Mouse (Mus musculus) forebrain, embryonic 10.5 days (tissue): ENCODE measurements at regions not wholly inside any gene's neighbourhood (a gene's known extent, or its start where the extent isn't known, plus 50 kb on each side); places are given as distances from the start of the nearest gene placed in this dataset.

Experiments used
- DNase-seq: peaks from one replicate; pipeline ENCODE4 v3.0.0-alpha.2; 2017; ENCODE audit warnings: low spot score; ENCODE audit errors: extremely low spot score
- H3K27ac ChIP-seq: fragments of 300-500 bp; sonication (generic); 2 replicates; pipeline ENCODE4 v1.5.1; 2016; ENCODE audit warnings: mild to moderate bottlenecking
- H3K27me3 ChIP-seq: fragments of 300-500 bp; sonication (generic); 2 replicates; pipeline ENCODE4 v1.6.1; 2016; ENCODE audit warnings: mild to moderate bottlenecking; ENCODE audit not compliant: poor library complexity, severe bottlenecking
- H3K36me3 ChIP-seq: fragments of 300-500 bp; sonication (generic); replicated peaks from 2 replicates; pipeline ENCODE4 v1.6.1; 2016; ENCODE audit warnings: mild to moderate bottlenecking, moderate library complexity
- H3K4me1 ChIP-seq: fragments of 300-500 bp; sonication (generic); 2 replicates; pipeline ENCODE4 v1.6.1; 2016
- H3K4me3 ChIP-seq: fragments of 300-500 bp; sonication (generic); 2 replicates; pipeline ENCODE4 v1.5.1; 2016; ENCODE audit warnings: mild to moderate bottlenecking, moderate library complexity
- H3K9me3 ChIP-seq: fragments of 300-500 bp; sonication (generic); 2 replicates; pipeline ENCODE4 v1.6.1; 2016; ENCODE audit warnings: mild to moderate bottlenecking, moderate library complexity
- WGBS: fragments of 180-500 bp; shearing (Covaris S2); methylation state at CpG from one replicate; pipeline ENCODE4 v1.1.7; 2016; 5-methylcytosine and 5-hydroxymethylcytosine counted together

GRCm38 (mm10) chr2:84252076-84252475 lies 173.1 kb downstream of the Calcrl start:
- Histone ChIP-seq H3K4me1 (no peaks in the 10 kb centered on the region), H3K36me3 (no peaks in the 10 kb centered on the region), H3K27me3 (no peaks in the 10 kb centered on the region), H3K4me3 (no peak overlapping the region), H3K9me3 (no peaks in the 10 kb centered on the region), H3K27ac (no peak overlapping the region)
- 91% methylated on average over 1 of the region's 1 CpGs for WGBS
- no peak for DNase-seq

- DNase-seq, result no peak
- Histone ChIP-seq H3K36me3 (no peaks in the 10 kb centered on the region), H3K4me3 (no peak overlapping the region), H3K27ac (no peak overlapping the region), H3K4me1 (no peaks in the 10 kb centered on the region), H3K9me3 (no peaks in the 10 kb centered on the region), H3K27me3 (no peaks in the 10 kb centered on the region)
- 91% methylated on average over 2 of the region's 2 CpGs for WGBS
Observed at GRCm38 (mm10) chr2:84258339-84259006, 166.7 kb downstream of the Calcrl start.

GRCm38 (mm10) chr2:84259222-84259621 lies 166.0 kb downstream of the Calcrl start:
- DNase-seq, result no peak
- H3K36me3 ChIP-seq, result no peaks in the 10 kb centered on the region
- H3K9me3 ChIP-seq, result no peaks in the 10 kb centered on the region
- H3K4me1 ChIP-seq, result no peaks in the 10 kb centered on the region
- no peak overlapping the region for H3K27ac ChIP-seq
- no peaks in the 10 kb centered on the region for H3K27me3 ChIP-seq
- 90% methylated on average over 1 of the region's 1 CpGs for WGBS
- H3K4me3 ChIP-seq, result no peak overlapping the region

GRCm38 (mm10) chr2:84260701-84261100 lies 164.5 kb downstream of the Calcrl start:
- DNase-seq, result no peak
- Histone ChIP-seq H3K36me3 (no peaks in the 10 kb centered on the region), H3K4me1 (no peaks in the 10 kb centered on the region), H3K27ac (no peak overlapping the region), H3K4me3 (no peak overlapping the region), H3K9me3 (no peaks in the 10 kb centered on the region), H3K27me3 (no peaks in the 10 kb centered on the region)
- 46% methylated on average over 4 of the region's 4 CpGs for WGBS

- no peak overlapping the region for H3K27ac ChIP-seq
- DNase-seq, result no peak
- no peaks in the 10 kb centered on the region for H3K4me1 ChIP-seq
- H3K36me3 ChIP-seq, result no peaks in the 10 kb centered on the region
- WGBS, result 92% methylated on average over 5 of the region's 5 CpGs
- no peaks in the 10 kb centered on the region for H3K27me3 ChIP-seq
- H3K9me3 ChIP-seq, result no peaks in the 10 kb centered on the region
- no peak overlapping the region for H3K4me3 ChIP-seq
Observed at GRCm38 (mm10) chr2:84261481-84261880, 163.7 kb downstream of the Calcrl start.

- DNase-seq, result no peak
- Histone ChIP-seq H3K27me3 (no peaks in the 10 kb centered on the region), H3K4me3 (no peak overlapping the region), H3K9me3 (no peaks in the 10 kb centered on the region), H3K27ac (no peak overlapping the region), H3K36me3 (no peaks in the 10 kb centered on the region), H3K4me1 (peaks cover 4% of the 10 kb centered on the region; the same call in 1 of the 2 replicates)
- WGBS, result 81% methylated on average over 2 of the region's 2 CpGs
Observed at GRCm38 (mm10) chr2:84264485-84264884, 160.7 kb downstream of the Calcrl start.

GRCm38 (mm10) chr2:84265002-84265401 lies 160.2 kb downstream of the Calcrl start:
- Histone ChIP-seq H3K9me3 (no peaks in the 10 kb centered on the region), H3K4me1 (peaks cover 4% of the 10 kb centered on the region; the same call in 1 of the 2 replicates), H3K4me3 (no peak overlapping the region), H3K27me3 (no peaks in the 10 kb centered on the region), H3K36me3 (no peaks in the 10 kb centered on the region), H3K27ac (no peak overlapping the region)
- no peak for DNase-seq

- Histone ChIP-seq H3K27ac (no peak overlapping the region), H3K9me3 (no peaks in the 10 kb centered on the region), H3K36me3 (no peaks in the 10 kb centered on the region), H3K4me3 (no peak overlapping the region), H3K27me3 (no peaks in the 10 kb centered on the region), H3K4me1 (peaks cover 4% of the 10 kb centered on the region; the same call in 1 of the 2 replicates)
- DNase-seq, result no peak
- 77% methylated on average over 4 of the region's 4 CpGs for WGBS
Observed at GRCm38 (mm10) chr2:84266158-84266557, 159.1 kb downstream of the Calcrl start.

- H3K4me1 ChIP-seq, result peaks cover 4% of the 10 kb centered on the region; the same call in 1 of the 2 replicates
- DNase-seq, result no peak
Observed at GRCm38 (mm10) chr2:84266883-84267554, 158.2 kb downstream of the Calcrl start.

GRCm38 (mm10) chr2:84274038-84274724 lies 151.0 kb downstream of the Calcrl start:
- no peak overlapping the region for H3K4me3 ChIP-seq
- no peak overlapping the region for H3K27ac ChIP-seq
- no peaks in the 10 kb centered on the region for H3K9me3 ChIP-seq
- WGBS, result 87% methylated on average over 6 of the region's 6 CpGs
- no peaks in the 10 kb centered on the region for H3K27me3 ChIP-seq
- DNase-seq, result no peak
- no peaks in the 10 kb centered on the region for H3K36me3 ChIP-seq
- no peaks in the 10 kb centered on the region for H3K4me1 ChIP-seq

More at GRCm38 (mm10) chr2:84266883-84267554, 158.2 kb downstream of the Calcrl start:
- H3K27me3 ChIP-seq, result no peaks in the 10 kb centered on the region
- H3K4me3 ChIP-seq, result no peak overlapping the region
- H3K9me3 ChIP-seq, result no peaks in the 10 kb centered on the region
- 49% methylated on average over 6 of the region's 6 CpGs for WGBS
- H3K36me3 ChIP-seq, result no peaks in the 10 kb centered on the region
- no peak overlapping the region for H3K27ac ChIP-seq

GRCm38 (mm10) chr2:84277181-84277580 lies 148.0 kb downstream of the Calcrl start:
- H3K36me3 ChIP-seq, result no peaks in the 10 kb centered on the region
- H3K27me3 ChIP-seq, result no peaks in the 10 kb centered on the region
- no peak overlapping the region for H3K27ac ChIP-seq
- WGBS, result 83% methylated on average over 1 of the region's 1 CpGs
- H3K4me1 ChIP-seq, result no peaks in the 10 kb centered on the region
- no peaks in the 10 kb centered on the region for H3K9me3 ChIP-seq
- no peak for DNase-seq
- H3K4me3 ChIP-seq, result no peak overlapping the region
